Mouse (Mus musculus) kidney, postnatal 4 days (tissue): ENCODE data around the gene Gm20509.
"Not testable (repeated sequence)": the region's sequence is repeated elsewhere in the genome, so short reads cannot be mapped to it uniquely, and the experiment has no call there.

Experiments
- DNase-seq, 2 experiments: peaks; one replicate each; pipeline ENCODE4 v3.0.0; 2021; ENCODE audit warnings: mixed read lengths in 2 of 2

The Gm20509 gene

DNA sequence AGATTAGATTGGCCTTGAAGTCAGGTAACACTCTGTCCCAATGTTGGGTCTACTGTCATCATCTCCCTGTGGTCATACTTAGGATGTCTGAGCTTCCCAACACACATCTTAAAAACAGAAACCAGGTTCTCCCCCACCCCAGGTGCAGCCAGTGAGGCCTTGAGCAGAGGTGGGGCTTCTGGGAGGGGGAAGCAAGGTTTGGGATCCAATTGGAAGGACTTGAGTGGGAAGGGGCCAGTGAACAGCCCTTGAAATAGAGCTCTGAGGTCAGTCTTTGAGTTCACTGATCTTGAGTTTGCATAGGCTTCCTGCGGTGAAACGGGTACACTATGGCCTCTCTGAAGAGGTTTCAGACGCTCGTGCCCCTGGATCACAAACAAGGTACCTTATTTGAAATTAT lies at the start of gene Gm20509:
Gene Gm20509, plus strand, starts transcription at position 290 of the 400 bp plus-strand sequence.
- no peak for DNase-seq

DNA sequence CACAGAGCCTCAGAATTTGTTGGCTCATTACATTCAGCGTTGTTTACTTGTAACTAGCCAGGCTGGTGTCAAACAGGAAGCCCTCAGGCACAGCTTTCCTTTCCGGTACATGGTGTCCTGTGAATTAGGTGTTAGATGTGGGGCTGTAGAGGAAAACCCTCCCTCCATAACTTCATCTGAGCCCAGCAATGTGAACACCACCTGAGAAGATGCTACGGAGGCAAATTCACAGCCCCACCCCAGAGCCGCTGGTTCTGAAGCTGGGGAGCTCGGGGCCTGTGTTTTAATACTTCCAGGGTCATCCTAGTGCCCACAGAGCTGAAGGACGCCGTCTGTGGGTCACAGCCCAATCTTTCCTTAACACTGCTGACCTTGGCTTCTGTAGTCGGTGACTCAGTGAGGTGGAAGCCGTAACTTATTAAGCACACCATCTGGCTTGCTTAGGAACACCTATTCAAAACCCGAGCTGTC lies 46.8 kb upstream of the Gm20509 start:
- DNase-seq, result no peak

DNA sequence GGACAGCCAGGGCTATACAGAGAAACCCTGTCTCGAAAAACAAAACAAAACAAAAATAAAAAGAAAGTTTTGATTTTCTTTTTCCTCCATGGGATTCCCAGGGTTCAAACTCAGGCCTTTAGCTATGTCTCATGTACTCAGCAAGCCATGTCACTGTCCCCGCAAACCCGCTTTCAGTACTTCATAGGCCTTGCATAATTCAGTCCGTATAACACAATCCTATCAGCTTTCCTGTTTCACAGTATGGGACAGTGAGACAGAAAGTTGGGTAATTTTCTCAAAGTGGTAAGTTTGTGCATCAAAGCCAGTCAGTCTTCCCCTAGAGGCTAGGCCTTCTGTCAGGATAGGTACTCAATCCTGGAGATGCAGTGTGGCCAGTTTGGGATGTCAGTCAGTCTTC lies 43.0 kb upstream of the Gm20509 start:
- DNase-seq, result no peak

DNA sequence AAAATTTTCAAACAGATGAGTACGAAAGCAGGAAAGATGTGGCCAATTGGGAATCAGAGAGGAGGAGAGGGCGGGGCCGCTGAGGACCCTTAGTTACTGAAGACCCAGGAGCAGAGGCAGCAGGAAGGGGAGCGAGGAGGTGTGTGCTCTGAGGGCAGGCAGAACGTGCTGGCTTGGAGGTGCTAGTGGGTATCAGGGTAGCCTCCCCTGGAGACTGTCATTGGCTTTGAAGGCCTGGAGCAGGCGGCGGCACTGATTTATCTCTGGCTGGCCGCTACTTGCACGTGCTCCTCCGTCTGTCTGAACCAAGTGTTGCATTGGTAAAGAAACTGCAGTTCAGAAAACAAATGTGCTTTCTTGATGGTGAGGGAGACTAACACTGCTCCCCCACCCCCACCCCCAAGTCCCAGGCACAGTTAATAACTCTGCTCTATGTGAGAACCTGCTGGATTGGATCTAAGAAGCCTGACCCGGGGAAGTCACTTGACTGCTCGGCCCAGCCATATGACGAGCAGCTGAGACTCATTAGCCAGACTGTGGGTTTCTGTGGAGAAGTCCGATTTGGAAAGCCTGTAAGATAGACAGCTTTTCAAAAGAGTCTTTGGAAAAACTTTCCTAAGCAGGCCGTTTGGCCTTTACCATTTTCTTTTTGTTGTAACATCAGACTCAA lies 38.5 kb upstream of the Gm20509 start:
- peak; percentile 37 to 59 for DNase-seq

DNA sequence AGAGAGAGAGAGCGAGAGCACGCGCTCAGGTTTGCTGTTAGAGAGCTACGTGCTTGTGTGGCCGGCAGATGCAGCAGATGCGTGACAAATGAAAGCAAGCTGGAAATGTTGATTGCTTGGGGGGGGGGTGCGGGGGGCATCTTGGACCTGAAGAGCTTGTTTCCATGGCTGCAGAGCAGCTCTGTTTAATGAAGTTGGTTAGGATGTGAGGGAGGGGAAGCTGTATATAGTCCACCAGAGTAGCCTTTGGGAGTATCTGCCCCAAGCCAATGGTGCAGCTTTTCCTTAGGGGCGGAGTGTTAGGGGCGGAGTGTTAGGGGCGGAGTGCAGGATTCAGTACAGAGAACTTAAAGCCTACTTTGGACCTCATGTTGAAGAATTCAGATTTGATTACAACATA lies 35.2 kb upstream of the Gm20509 start:
- DNase-seq, result peak in 1 of 2 experiments; percentile 28

DNA sequence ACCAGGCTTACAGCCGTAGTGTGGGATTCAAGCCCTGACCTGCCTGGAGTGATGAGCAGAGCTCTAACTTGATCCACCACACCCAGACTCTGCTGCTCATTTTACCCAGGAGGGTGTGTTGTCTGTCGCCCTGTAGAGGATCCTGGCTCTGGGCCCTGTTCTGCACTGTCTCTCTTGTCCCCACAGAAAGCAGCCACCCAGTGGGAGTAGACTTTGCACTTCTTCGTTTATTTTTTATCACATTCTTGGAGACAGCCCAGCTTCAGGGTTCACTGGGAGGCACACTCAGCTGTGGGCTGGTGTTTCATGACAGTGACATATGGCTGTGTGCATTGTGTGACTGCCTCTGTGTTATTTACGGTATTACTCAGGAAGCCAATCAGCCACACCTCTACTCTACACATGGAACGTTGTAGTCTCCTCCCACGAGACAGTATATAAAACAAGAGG lies 34.0 kb upstream of the Gm20509 start:
- peak; percentile 39 to 66 for DNase-seq

DNA sequence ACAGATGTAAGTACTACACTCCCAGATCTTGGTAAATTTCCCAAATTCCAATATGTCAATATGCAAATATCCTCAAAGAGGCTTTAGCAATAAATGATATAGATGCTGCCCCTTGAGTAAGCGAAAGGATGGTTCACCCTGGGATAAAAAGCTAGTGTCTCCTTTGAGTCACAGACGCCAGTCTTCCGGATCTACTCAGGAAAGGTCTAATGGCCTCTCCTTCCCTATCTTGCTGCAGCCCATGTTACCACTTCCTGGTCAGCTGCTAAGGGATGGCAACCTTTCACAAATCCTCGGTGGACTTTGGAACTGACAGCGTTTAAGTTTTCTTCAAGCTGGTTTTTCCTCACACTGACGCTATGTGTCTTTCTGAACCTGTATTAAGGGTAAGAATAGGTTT lies 33.6 kb upstream of the Gm20509 start:
- DNase-seq, result no peak

DNA sequence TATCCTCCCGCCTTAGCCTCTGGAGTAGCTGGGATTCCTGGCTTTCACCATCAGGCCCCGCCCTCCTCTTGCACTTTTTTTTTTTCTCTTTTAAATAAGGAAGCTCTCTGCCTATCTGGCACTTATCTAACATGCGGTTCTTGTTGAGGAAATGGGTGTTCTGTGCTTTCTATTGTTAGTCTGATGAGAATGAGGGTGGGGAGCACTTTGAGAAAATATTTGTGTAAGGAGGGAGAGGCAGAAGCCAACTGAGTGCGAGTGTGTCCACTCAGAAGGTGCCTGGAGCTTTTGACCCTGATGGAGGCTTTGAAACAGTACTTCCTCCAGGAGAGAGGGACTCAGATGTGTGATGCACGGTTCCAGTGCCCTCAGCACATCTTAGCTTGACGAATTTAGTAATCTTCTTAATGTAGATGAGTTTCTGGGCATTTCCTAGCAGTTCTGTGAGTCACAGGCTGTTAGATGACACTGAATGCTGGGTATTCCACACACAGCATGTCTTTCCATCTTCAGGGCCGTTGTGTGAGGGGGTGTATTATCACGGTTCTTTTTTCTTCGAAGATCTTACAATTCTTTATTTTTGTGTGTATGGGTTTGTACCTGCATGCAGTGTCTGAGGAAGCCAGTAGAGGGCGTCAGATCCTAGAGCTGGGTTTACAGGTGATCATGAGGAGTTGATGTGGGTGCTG lies 31.2 kb upstream of the Gm20509 start:
- DNase-seq, result no peak

DNA sequence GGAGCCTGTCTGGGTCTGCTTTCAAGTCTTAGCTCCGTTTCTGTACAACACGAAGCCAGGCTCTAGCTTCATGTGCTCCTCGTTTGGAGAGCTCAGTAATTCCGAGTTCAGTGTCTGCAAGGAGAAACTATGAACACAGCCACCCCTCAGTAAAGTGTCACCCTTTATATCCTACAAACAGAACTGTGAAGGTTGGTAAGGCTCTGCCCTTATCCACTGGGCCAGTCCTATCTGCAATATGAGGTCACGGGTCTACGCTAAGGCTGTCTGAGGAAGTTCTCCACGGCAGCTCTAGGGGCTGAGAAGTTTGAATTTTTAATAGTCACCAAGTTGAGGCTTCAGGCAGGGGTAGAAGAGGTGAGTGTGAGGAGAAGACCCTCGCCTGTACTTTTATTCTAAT lies 29.8 kb upstream of the Gm20509 start:
- no peak for DNase-seq

DNA sequence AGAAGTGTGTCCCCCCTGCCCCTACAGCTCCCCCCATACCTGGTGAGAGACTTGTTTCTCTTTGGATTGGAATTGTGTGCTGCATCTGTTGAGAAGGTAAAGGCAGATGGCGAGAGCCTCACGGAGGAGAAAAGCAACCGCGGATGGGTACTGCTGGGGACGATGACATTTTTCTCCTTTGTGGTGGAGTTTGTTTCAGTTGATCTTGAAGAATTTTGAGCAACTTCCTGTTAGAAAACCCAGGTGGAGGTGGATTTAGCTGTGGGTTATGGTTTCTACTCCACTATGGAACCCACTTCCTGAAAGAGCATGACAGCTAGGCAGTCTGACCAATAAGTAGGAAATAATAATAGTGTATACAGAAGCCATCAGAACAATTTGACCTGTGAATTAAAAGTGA lies 29.1 kb upstream of the Gm20509 start:
- no peak for DNase-seq

DNA sequence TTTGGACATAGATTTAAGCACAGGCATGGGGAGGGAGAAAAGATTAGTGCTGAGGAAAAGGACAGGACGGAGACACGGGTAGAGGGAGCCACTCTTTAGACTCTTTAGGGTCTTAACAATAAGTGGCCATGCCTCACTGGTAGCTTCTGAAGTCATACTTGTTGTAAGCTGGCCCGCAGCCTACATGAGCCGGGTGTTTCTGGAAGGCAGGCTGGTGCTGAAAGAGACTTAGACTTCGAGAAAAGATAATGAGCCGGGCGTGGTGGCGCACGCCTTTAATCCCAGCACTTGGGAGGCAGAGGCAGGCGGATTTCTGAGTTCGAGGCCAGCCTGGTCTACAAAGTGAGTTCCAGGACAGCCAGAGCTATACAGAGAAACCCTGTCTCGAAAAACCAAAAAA lies 22.9 kb upstream of the Gm20509 start:
- not testable (repeated sequence) for DNase-seq

DNA sequence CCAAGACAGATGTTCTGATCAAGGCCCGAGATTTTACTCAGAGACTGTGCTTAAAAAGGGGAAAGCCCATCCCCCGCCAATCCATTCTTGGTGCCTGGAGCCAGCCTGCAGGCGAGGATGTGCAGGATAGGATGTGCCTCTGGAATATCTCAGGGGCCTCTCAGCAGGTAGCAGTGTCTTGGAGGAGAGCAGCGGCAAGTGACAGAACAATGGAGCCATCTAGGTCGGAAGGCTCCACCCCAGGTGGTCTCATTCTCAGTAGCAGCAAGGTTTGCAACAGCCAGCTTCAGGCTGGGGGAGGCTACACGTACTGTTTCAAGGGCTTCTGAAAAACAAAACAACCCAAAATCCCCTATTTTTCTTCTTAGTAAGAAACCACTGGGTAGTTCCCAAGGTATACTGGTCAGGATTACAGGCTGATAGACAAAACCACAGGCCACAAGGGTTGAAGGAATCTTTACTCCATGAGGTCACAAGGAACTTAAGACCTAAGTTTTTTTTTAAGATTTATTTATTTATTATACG lies 22.4 kb upstream of the Gm20509 start:
- DNase-seq, result no peak

DNA sequence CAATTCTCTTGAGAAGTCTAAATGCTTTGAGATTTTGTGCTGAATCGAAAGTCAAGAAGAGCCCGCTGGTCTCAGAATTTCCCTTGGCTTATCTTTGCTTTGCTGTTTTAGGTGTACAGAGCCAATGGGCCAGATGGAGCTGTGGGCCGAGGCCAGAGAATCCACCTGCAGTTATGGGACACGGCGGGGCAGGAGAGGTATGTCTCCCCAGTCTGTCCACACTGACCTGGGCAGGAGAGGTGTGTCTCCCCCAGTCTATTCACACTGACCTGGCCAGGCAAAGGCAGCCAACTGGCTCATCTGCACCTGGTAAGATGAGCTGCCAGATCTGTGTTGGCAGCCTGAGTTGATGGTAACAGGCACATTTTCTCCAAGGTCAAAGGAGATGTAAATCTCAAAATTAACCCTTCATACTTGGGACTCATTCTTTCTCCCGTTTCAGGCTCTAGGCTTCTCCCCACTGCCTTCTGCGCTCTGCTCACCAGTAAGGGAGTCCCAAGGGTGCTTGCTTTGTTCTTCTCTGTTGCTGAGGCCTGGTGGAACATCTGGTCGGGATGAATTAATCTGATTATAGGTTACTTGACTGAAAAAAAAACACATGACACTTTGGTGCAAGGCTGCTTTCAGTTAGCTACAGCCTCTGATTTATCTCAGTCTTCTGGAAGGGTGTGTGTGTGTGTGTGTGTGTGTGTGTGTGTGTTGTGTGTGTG lies 19.8 kb upstream of the Gm20509 start:
- no peak for DNase-seq

DNA sequence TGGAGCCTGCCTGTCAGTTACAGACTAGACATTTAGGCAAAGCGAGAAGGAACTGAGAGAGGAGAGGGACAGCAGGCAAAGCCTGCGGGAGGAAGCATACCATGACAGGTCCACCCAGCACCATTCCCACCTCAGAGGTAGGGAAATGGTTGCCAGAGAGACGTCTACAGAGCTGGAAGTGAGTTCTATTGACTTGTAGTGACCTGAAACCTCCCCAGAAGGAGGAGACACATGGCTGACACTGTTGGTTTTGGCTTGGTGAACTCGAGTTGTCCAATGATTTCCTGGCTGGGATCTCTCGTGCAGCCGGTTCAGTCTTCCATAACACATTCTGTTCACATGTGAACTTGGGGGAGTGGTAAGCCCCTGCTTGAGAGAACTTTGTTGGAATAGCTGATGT lies 18.3 kb upstream of the Gm20509 start:
- DNase-seq, result no peak

DNA sequence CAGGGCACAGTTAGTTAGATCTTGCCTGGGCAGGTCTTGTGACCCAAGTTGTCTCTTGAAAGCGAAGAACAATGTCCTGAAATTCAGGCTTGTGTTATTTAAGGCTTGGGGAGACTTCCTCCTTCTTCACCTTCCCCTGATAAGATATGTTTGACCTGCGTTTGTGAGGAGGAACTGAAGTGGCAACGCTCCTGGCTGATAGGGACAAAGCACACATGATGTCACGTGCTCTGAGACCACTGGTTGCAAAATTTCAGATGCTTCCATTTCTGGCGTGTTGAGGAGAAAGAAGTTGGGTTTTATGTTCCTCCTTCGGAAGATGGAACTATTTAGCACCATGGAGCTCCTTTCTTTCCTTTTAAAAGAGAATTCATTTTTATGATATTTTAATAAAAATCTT lies 16.4 kb upstream of the Gm20509 start:
- DNase-seq, result no peak

DNA sequence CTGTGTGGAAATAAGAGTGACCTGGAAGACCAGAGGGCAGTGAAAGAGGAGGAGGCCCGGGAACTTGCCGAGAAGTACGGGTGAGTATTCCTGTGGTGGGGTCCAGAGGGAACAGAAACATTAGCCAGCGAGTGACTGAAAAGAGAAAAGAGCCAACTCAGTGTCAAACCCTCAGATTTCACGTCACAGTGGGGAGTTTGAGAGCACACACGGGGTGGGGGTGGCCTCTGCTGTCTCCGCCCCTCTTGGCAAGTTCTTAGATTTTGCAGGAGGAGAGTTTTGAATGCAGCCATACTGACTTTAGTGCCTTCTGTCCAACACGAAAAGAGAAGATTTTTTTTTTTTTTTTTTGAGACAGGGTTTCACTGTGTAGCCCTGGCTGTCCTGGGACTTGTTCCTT lies 15.1 kb upstream of the Gm20509 start:
- DNase-seq, result peak; percentile 40 to 61

DNA sequence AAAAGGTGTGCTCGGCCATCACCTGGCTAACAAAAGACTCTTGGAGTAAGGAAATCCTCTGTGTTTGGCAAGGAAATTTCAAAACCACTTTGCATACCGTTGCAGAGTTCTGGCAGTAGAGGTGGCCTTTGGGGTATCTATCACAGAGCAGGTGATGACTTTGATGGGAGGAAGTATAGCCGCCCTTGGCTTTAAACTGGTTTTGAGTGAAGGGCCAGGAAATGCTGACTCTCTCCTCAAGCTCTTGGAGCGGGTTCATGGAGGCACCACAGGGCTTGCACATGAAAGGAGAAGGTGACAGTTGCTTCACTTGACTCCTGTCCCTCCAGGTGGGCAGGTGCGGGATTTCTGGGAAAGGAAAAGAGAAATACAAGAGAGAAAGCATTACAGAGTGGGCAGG lies 14.7 kb upstream of the Gm20509 start:
- DNase-seq, result no peak

DNA sequence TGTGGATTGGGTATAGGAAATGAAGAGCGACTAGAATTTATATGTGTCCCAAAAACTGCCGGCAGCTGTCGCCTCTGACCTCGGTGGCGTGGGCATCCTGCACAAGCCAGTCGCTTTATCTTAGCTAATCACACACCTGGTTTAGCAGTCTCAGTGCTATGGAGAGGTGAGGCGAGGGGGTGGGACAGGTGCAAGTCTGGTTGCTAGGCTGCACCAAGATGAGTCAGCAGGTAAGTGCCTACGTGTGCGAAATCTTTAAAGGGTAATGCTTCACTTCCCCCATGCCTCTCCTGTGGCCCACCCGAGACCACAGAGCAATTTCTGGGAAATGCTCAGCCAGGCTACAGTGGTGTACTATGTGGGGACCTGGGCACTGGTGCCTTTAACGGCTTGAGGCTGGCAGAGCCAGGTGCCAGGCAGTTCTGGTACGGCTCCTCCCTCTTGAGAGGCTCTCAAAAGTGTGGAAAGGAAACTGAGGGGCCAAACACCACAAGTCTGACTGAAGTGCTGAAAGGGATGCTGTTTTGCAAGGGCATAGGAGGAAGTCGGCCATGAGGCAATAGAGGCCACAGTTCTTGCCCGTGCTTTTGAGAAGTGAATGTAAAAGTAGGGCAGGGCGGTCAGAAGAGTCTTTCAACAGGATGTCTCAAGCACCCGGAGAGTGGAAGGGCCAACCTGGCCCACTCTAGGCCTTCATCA lies 12.9 kb upstream of the Gm20509 start:
- no peak for DNase-seq

DNA sequence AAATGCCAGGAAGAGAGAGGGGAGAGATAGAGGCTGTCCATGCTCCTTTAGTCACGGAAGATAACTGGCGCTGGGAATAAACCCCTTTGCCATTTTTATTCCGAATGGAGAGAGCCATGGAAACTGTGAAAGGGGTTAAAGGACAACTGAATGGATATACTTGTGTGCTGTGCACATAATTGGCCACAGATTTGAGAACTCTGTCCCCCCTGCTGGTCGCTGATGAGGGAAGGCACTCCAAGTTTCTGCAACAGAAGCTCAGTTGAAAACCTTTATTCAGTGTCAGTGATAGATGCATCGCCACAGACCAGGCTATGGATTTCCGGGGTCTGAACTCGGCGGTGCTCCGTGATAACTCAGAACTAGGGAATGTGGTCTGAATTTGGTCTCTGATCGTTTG lies 12.1 kb upstream of the Gm20509 start:
- DNase-seq, result no peak

DNA sequence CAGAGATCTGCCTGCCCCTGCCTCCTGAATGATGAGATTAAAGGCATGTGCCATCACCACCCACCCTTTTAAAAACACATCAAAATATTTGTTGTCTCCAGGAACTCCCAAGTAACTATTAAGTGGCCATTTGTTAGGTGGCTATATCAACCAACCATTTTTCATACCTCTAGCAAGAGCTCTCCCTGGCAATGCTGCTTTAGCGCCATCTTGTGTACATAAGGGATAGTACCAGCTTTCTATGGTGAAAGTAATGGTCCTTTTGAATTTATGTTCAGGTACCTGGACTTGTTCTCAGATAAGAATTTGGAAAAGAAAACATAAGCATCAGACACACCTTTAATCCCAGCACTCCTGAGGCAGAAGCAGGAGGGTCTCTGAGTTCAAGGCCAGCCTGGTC lies 10.5 kb upstream of the Gm20509 start:
- peak in 1 of 2 experiments; percentile 43 for DNase-seq

DNA sequence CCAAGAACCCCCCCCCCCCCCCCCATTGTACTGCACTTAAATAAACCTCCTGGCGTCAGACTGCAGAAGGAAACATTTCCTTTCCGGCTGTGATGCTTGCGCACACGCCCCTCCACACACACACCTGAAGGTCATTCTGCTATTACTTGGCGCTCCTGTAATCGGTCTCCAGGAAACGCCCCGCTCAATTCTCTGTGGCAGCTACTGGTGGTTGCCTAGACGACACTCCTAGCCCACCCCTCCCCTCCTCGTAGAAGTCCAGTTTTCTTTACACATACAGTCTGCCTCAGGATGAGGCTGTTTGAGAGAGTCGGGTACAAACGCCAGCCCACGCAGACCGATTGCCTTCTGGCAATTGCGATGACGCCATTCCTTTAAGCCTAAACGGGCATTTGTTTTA lies 7.7 kb upstream of the Gm20509 start:
- peak in 1 of 2 experiments; percentile 25 for DNase-seq

DNA sequence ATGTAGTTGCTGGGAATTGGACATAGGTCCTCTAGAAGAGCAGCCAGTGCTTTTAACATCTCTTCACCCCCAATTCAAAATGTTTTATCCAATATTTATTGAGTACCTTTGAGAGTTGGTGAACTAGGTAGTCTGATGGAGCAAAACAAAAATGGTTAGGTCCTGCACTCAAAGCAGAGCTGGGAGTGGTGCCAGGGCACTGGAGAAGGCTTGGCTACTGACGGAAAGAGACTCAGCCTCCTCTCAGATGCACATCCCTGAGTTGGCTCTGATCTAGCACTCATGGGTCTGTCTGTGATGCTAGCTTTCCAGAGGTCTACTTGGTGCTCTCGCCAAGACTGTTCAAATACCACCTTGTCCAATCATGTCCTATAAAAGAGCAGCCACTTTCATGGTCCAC lies 4.4 kb upstream of the Gm20509 start:
- DNase-seq, result no peak

DNA sequence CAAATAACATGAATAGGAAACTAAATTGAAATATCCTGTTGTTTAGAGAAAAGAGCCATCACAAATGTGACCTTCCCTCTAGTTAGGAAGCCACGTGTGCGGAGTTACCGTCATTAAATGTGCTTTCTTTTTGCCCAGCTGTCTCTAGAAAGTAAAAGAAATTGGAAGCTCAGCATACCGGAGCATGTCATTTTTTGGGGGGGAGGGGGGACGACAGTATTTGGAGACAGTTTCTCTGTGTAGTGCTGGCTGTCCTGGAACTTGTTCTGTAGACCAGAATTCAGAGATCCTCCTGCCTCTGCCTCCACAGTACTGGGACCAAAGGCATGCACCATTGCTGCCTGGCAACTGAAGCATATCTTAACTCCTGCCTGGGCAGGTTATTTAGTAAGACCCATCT lies 734 bp upstream of the Gm20509 start, which contains the start of gene Khdc3:
Gene Khdc3, plus strand, starts transcription at position 301 of the 400 bp plus-strand sequence.
- no peak for DNase-seq
